Mouse (Mus musculus): ENCODE measurements around the gene Sphk1.
A peak's percentile ranks its signal among the peaks of the same experiment; 100 is the strongest.

Gene Sphk1

GRCm38 (mm10) chr11:116580711-116581375 is 50.1 kb downstream of the Sphk1 start:
- peak; percentile 72 for DNase-seq

GRCm38 (mm10) chr11:116581376-116581814 is 50.7 kb downstream of the Sphk1 start, which contains the start of gene Ube2o:
Ube2o (minus strand) TSS chr11:116581447.
- DNase-seq: peak; percentile 91

- DNase-seq: no peak
Observed at GRCm38 (mm10) chr11:116585682-116586081, 55.0 kb downstream of the Sphk1 start.

Measured in right cerebral cortex, postnatal 25 days (tissue).